In the genomic region with DNA sequence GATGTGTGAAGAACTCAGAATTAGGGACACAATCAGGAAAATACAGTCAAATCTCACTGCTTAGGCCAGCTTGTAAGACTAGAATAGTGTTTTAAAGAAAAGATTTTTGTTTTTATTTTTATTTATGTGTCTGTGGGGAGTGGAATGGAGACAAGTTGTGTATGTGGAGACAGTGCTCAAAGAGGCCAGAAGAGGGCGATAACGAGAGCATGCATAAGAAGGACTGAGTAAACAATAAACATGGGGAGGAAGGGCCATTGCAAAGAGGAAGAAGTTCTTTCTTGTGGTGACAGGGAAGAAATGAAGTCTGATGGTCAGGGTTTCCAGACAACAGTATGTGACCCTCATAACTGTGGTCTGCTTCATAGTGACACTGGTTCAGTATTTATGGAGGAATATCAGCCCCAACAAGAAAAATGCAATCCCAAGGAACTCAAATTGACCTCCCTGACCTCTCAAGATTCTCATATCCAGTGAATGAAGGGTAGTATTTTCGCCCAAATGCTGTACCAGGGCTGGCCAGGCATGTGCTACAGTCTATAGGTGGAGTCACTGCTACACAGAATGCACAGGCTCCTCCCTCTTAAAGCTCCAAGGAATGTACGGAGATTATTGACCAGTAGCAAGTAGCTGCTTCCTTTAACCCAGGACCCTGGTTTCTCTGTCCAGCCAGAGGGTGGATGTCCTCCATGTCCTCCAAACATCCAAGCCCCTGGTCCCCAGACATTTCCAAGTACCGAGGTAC, we compare ENCODE assay signal across 8 mouse cellular contexts. TPM values are rescaled to one million over a fixed set of nuclear protein-coding genes. Genes with fewer than 3 reads are reported as not detected.
DNase-seq lines count a peak whose midpoint lies in the region; ATAC-seq and TF ChIP-seq lines count a peak whose summit lies in the region.

No protein-coding gene starts in this region.

- peak; percentile 23 to 39 for DNase-seq in cerebellum, adult 18-20 months
- DNase-seq in left cerebral cortex, adult 2 months (ENCODE audit: extremely low spot score in 1 of 2, low spot score in 2 of 2): no peak
- no peak for DNase-seq in left cerebral cortex, adult 9 months (ENCODE audit: low spot score in 2 of 2)
- DNase-seq in kidney, postnatal 10 days: peak; percentile 76
- peak; percentile 64 for DNase-seq in retina, postnatal 1 day
- no peak for DNase-seq in heart, postnatal 25 days (ENCODE audit: low spot score)

- TF ChIP-seq CTCF in left cerebral cortex, adult 2 months (IDR thresholded peaks at IDR 0.05): peak; percentile 59

- intact Hi-C loops in left cerebral cortex, adult 2 months (cut with DNase I): loop anchor here (5.0 kb wide), 2 partner anchors 55 to 95 kb away; a partner anchor contains a TSS
- intact Hi-C loops in heart, postnatal 25 days (cut with DNase I): loop anchor here (5.0 kb wide), 2 partner anchors 65 to 95 kb away; no protein-coding TSS in a partner anchor

- ATAC-seq in cerebellum, adult (ENCODE audit: insufficient number of reproducible peaks, low FRiP score, low TSS enrichment): no peak
- ATAC-seq in inflammation-experienced regulatory T-cells, adult 6 months: no peak

- H3K4me3 ChIP-seq in left cerebral cortex, adult 2 months: no peak overlapping the region

- no peak overlapping the region for H3K27ac ChIP-seq in left cerebral cortex, adult 2 months

RNA-seq across cellular contexts. Expression of a gene that starts 56.8 kb away (rescaled TPM):
- 10 to 100 TPM; 63.7 to 64.9 TPM for total RNA-seq in left cerebral cortex, adult 2 months (2021)
- polyA plus RNA-seq in inflammation-experienced regulatory T-cells, adult 6 months (2017; shearing (Covaris generic)): not detected
- 100 to 1,000 TPM; 135 to 205 TPM for total RNA-seq in heart, postnatal 25 days (2021)

Comparison
In these comparisons a context has a peak if more than half of its experiments do, and no peak if none do; other contexts are left out.
1. DNase-seq: peak in cerebellum, adult 18-20 months (2 of 2), kidney, postnatal 10 days (single experiment) and retina, postnatal 1 day (single experiment); none in left cerebral cortex, adult 2 months (0 of 2), left cerebral cortex, adult 9 months (0 of 2) and heart, postnatal 25 days (single experiment).